Mouse (Mus musculus) frontal cortex, postnatal 36 days (tissue): Measurements from ENCODE around the gene Gng12.
"Not testable (repeated sequence)": the region's sequence is repeated elsewhere in the genome, so short reads cannot be mapped to it uniquely, and the experiment has no call there.

Experiments
- DNase-seq, 2 experiments: peaks; one replicate each; pipeline ENCODE4 v3.0.0; 2022; ENCODE audit warnings: low spot score in 2 of 2

Gene Gng12

GRCm38 (mm10) chr6:66896119-66896920, at the start of gene Gng12:
Gene Gng12 (plus strand): TSS chr6:66896397.
- peak; percentile 63 to 78 for DNase-seq

GRCm38 (mm10) chr6:66848936-66849335, 47.3 kb upstream of the Gng12 start:
- no peak for DNase-seq

GRCm38 (mm10) chr6:66856236-66856635, 40.0 kb upstream of the Gng12 start:
- DNase-seq = no peak

GRCm38 (mm10) chr6:66858356-66858755, 37.8 kb upstream of the Gng12 start:
- DNase-seq = no peak

GRCm38 (mm10) chr6:66859391-66859790, 36.8 kb upstream of the Gng12 start:
- no peak for DNase-seq

- no peak for DNase-seq
Measured at GRCm38 (mm10) chr6:66864463-66864862, 31.7 kb upstream of the Gng12 start.

- DNase-seq = no peak
Measured at GRCm38 (mm10) chr6:66866295-66866694, 29.9 kb upstream of the Gng12 start.

- DNase-seq = not testable (repeated sequence)
Measured at GRCm38 (mm10) chr6:66877048-66877447, 19.1 kb upstream of the Gng12 start.

- DNase-seq = no peak
Measured at GRCm38 (mm10) chr6:66890349-66891158, 5.6 kb upstream of the Gng12 start.

GRCm38 (mm10) chr6:66893950-66894349, 2.2 kb upstream of the Gng12 start:
- no peak for DNase-seq

- no peak for DNase-seq
Measured at GRCm38 (mm10) chr6:66894999-66895398, 1.2 kb upstream of the Gng12 start.

GRCm38 (mm10) chr6:66896921-66897645, 886 bp downstream of the Gng12 start:
- DNase-seq = peak in 1 of 2 experiments; percentile 17

- no peak for DNase-seq
Measured at GRCm38 (mm10) chr6:66897994-66898393, 1.8 kb downstream of the Gng12 start.

GRCm38 (mm10) chr6:66901926-66902325, 5.7 kb downstream of the Gng12 start:
- no peak for DNase-seq

- peak; percentile 39 to 63 for DNase-seq
Measured at GRCm38 (mm10) chr6:66903206-66903605, 7.0 kb downstream of the Gng12 start.

GRCm38 (mm10) chr6:66903720-66904119, 7.5 kb downstream of the Gng12 start:
- DNase-seq = no peak

GRCm38 (mm10) chr6:66906244-66906643, 10.0 kb downstream of the Gng12 start:
- DNase-seq = no peak

GRCm38 (mm10) chr6:66908327-66908973, 12.3 kb downstream of the Gng12 start:
- no peak for DNase-seq

GRCm38 (mm10) chr6:66910493-66911435, 14.6 kb downstream of the Gng12 start:
- no peak for DNase-seq

GRCm38 (mm10) chr6:66913355-66913754, 17.2 kb downstream of the Gng12 start:
- no peak for DNase-seq
